Mouse (Mus musculus) spleen, adult 10 weeks (tissue): ENCODE results near the gene Lpar4. TPM values are rescaled to one million over a fixed set of nuclear protein-coding genes. Genes with fewer than 3 reads are reported as not detected.

Experiments
- polyA plus RNA-seq: library from polyadenylated mRNA; stranded (reverse); fragments of 350-450 nt; fragmentation: Illumina TruSeq; extraction: RNeasy Lipid Tissue Mini Kit (QIAGEN cat#74804); gene quantifications from one replicate; pipeline ENCODE4 v1.2.3, GENCODE M21; 2015; ENCODE audit warnings: low replicate concordance; ENCODE audit not compliant: insufficient read depth

Gene Lpar4
- 0.14 TPM for polyA plus RNA-seq

DNA sequence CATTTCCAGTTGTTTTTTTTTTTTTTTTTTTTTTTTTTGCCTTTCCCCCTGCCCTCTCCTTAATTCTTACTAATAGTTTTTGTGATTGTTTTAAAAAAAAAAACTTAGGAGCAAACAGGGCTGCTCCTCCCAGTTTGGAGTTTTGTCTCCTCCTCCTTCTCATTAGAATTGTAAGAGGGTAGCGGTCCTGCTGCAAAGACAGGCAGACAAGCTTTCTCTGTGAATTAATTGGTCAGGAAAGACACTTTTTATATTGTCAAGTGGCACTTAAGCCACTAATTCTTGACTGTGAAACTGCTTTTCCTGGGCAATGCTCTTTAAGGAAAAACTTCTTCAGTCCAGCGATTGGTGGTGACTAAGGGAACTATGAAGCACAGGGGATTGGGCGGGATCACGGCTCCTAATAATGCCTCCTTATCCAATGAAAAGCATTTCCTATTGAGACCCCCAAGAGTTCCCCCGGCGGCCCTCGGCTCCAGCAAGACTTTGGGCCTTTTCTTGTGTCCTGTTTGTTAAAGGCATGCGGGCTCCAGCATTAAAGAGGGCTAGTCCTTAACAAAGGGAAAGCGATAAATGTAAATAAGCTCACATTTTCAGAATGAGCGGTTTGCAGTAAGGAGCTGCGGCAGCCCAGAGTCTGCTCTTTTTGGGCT is at the start of gene Lpar4:
Gene Lpar4 (plus strand): TSS at position 451 of the 653 bp plus-strand sequence.

Other genes with a start within 250 kb of the Lpar4 start
- not detected for gene Rtl3, start 80.0 kb upstream of the Lpar4 start, polyA plus RNA-seq
- gene P2ry10, start 167.9 kb downstream of the Lpar4 start, polyA plus RNA-seq: 133 TPM
- 34.7 TPM for gene P2ry10b, start 228.3 kb downstream of the Lpar4 start, polyA plus RNA-seq